Mouse (Mus musculus): ENCODE measurements around the gene Col27a1. TPM values are rescaled to one million over a fixed set of nuclear protein-coding genes. Genes with fewer than 3 reads are reported as not detected.
"Not testable (repeated sequence)": the region's sequence is repeated elsewhere in the genome, so short reads cannot be mapped to it uniquely, and the experiment has no call there.

The Col27a1 gene
- polyA plus RNA-seq, 1 experiment: not detected

GRCm38 (mm10) chr4:63314063-63314462 lies 100.3 kb downstream of the Col27a1 start:
- H3K4me3 ChIP-seq (replicated peaks): no peak overlapping the region
- no peaks in the 10 kb centered on the region for H3K9me3 ChIP-seq
- peaks cover 15% of the 10 kb centered on the region for H3K4me1 ChIP-seq
- H3K36me3 ChIP-seq (replicated peaks; ENCODE audit: low read length): no peaks in the 10 kb centered on the region
- peaks cover 85% of the 10 kb centered on the region for H3K27me3 ChIP-seq (replicated peaks)
- TF ChIP-seq FLI1 (IDR thresholded peaks at IDR 0.05; ENCODE audit: low read length) (no peak), GATA1 (IDR thresholded peaks at IDR 0.05; ENCODE audit: borderline replicate concordance, low read length) (no peak)

- TF ChIP-seq GATA1 (IDR thresholded peaks at IDR 0.05; ENCODE audit: borderline replicate concordance, low read length): no peak
- no peak for TF ChIP-seq FLI1 (IDR thresholded peaks at IDR 0.05; ENCODE audit: low read length)
- no peaks in the 10 kb centered on the region for H3K9me3 ChIP-seq
- peak overlapping the region; percentile 71 for H3K4me3 ChIP-seq (replicated peaks)
- H3K36me3 ChIP-seq (replicated peaks; ENCODE audit: low read length): no peaks in the 10 kb centered on the region
- H3K27me3 ChIP-seq (replicated peaks): peaks cover 74% of the 10 kb centered on the region
- H3K4me1 ChIP-seq: peaks cover 15% of the 10 kb centered on the region
Measured at GRCm38 (mm10) chr4:63316076-63316746, 102.4 kb downstream of the Col27a1 start.

GRCm38 (mm10) chr4:63319566-63319965 lies 105.8 kb downstream of the Col27a1 start:
- peaks cover 60% of the 10 kb centered on the region for H3K27me3 ChIP-seq (replicated peaks)
- H3K9me3 ChIP-seq; H3K36me3 ChIP-seq (replicated peaks; ENCODE audit: low read length); H3K4me3 ChIP-seq (replicated peaks): not testable (repeated sequence)
- peaks cover 15% of the 10 kb centered on the region for H3K4me1 ChIP-seq

- no peaks in the 10 kb centered on the region for H3K4me1 ChIP-seq
- peaks cover 38% of the 10 kb centered on the region for H3K27me3 ChIP-seq (replicated peaks)
- H3K4me3 ChIP-seq (replicated peaks): no peak overlapping the region
- no peaks in the 10 kb centered on the region for H3K36me3 ChIP-seq (replicated peaks; ENCODE audit: low read length)
- TF ChIP-seq GATA1 (IDR thresholded peaks at IDR 0.05; ENCODE audit: borderline replicate concordance, low read length): no peak
- no peak for TF ChIP-seq FLI1 (IDR thresholded peaks at IDR 0.05; ENCODE audit: low read length)
- no peaks in the 10 kb centered on the region for H3K9me3 ChIP-seq
Measured at GRCm38 (mm10) chr4:63323275-63323815, 109.5 kb downstream of the Col27a1 start.

GRCm38 (mm10) chr4:63333403-63333802 lies 119.6 kb downstream of the Col27a1 start:
- Histone ChIP-seq H3K36me3 (replicated peaks; ENCODE audit: low read length) (no peaks in the 10 kb centered on the region), H3K27me3 (replicated peaks) (peaks cover 17% of the 10 kb centered on the region), H3K9me3 (peaks cover 11% of the 10 kb centered on the region; the same call in 1 of the 2 replicates), H3K4me3 (replicated peaks) (no peak overlapping the region), H3K4me1 (no peaks in the 10 kb centered on the region)
- TF ChIP-seq FLI1 (IDR thresholded peaks at IDR 0.05; ENCODE audit: low read length) (no peak), GATA1 (IDR thresholded peaks at IDR 0.05; ENCODE audit: borderline replicate concordance, low read length) (no peak)

- Histone ChIP-seq H3K27me3 (replicated peaks) (peaks cover 12% of the 10 kb centered on the region), H3K4me3 (replicated peaks) (no peak overlapping the region), H3K9me3 (no peaks in the 10 kb centered on the region), H3K4me1 (no peaks in the 10 kb centered on the region), H3K36me3 (replicated peaks; ENCODE audit: low read length) (no peaks in the 10 kb centered on the region)
- no peak for TF ChIP-seq GATA1 (IDR thresholded peaks at IDR 0.05; ENCODE audit: borderline replicate concordance, low read length)
- TF ChIP-seq FLI1 (IDR thresholded peaks at IDR 0.05; ENCODE audit: low read length): no peak
Measured at GRCm38 (mm10) chr4:63338414-63339076, 124.7 kb downstream of the Col27a1 start.

GRCm38 (mm10) chr4:63342491-63342890 lies 128.7 kb downstream of the Col27a1 start:
- peaks cover 38% of the 10 kb centered on the region for H3K27me3 ChIP-seq (replicated peaks)
- H3K36me3 ChIP-seq (replicated peaks; ENCODE audit: low read length): no peaks in the 10 kb centered on the region
- H3K9me3 ChIP-seq: no peaks in the 10 kb centered on the region
- H3K4me3 ChIP-seq (replicated peaks): no peak overlapping the region
- TF ChIP-seq FLI1 (IDR thresholded peaks at IDR 0.05; ENCODE audit: low read length): no peak
- TF ChIP-seq GATA1 (IDR thresholded peaks at IDR 0.05; ENCODE audit: borderline replicate concordance, low read length): no peak
- H3K4me1 ChIP-seq: no peaks in the 10 kb centered on the region

GRCm38 (mm10) chr4:63343608-63344007 lies 129.8 kb downstream of the Col27a1 start:
- H3K4me3 ChIP-seq (replicated peaks): no peak overlapping the region
- peaks cover 38% of the 10 kb centered on the region for H3K27me3 ChIP-seq (replicated peaks)
- no peaks in the 10 kb centered on the region for H3K4me1 ChIP-seq
- TF ChIP-seq GATA1 (IDR thresholded peaks at IDR 0.05; ENCODE audit: borderline replicate concordance, low read length) (no peak), FLI1 (IDR thresholded peaks at IDR 0.05; ENCODE audit: low read length) (no peak)
- no peaks in the 10 kb centered on the region for H3K36me3 ChIP-seq (replicated peaks; ENCODE audit: low read length)
- H3K9me3 ChIP-seq: no peaks in the 10 kb centered on the region

GRCm38 (mm10) chr4:63344295-63344694 lies 130.5 kb downstream of the Col27a1 start, which contains the start of gene Orm1:
Gene Orm1, plus strand, starts transcription at chr4:63344560.
- no peak for TF ChIP-seq FLI1 (IDR thresholded peaks at IDR 0.05; ENCODE audit: low read length)
- TF ChIP-seq GATA1 (IDR thresholded peaks at IDR 0.05; ENCODE audit: borderline replicate concordance, low read length): no peak
- Histone ChIP-seq H3K36me3 (replicated peaks; ENCODE audit: low read length) (no peaks in the 10 kb centered on the region), H3K4me1 (no peaks in the 10 kb centered on the region), H3K27me3 (replicated peaks) (peaks cover 37% of the 10 kb centered on the region), H3K9me3 (no peaks in the 10 kb centered on the region), H3K4me3 (replicated peaks) (no peak within 1 kb of the TSS)

- Histone ChIP-seq H3K27me3 (replicated peaks) (peaks cover 39% of the 10 kb centered on the region), H3K4me1 (peaks cover 4% of the 10 kb centered on the region), H3K4me3 (replicated peaks) (no peak overlapping the region), H3K9me3 (no peaks in the 10 kb centered on the region), H3K36me3 (replicated peaks; ENCODE audit: low read length) (no peaks in the 10 kb centered on the region)
- no peak for TF ChIP-seq FLI1 (IDR thresholded peaks at IDR 0.05; ENCODE audit: low read length)
- no peak for TF ChIP-seq GATA1 (IDR thresholded peaks at IDR 0.05; ENCODE audit: borderline replicate concordance, low read length)
Measured at GRCm38 (mm10) chr4:63345261-63345660, 131.5 kb downstream of the Col27a1 start.
